Mouse (Mus musculus) midbrain, embryonic 16.5 days (tissue): ENCODE results near the gene Nav1. TPM values are rescaled to one million over a fixed set of nuclear protein-coding genes. Genes with fewer than 3 reads are reported as not detected.

Experiments used
- ATAC-seq: fragments of 200-750 bp; cut with Nextera tagmentation; 2 replicates; pipeline ENCODE4 v1.8.0; 2017; ENCODE audit warnings: moderate TSS enrichment
- H3K27ac ChIP-seq: fragments of 300-500 bp; sonication (generic); 2 replicates; pipeline ENCODE4 v1.5.1; 2014; ENCODE audit warnings: mild to moderate bottlenecking, low read length, mixed read lengths
- H3K27me3 ChIP-seq: fragments of 300-500 bp; sonication (generic); 2 replicates; pipeline ENCODE4 v1.6.1; 2014; ENCODE audit warnings: low read depth, low read length, mixed read lengths; ENCODE audit not compliant: control insufficient read depth, insufficient read depth
- H3K36me3 ChIP-seq: fragments of 300-500 bp; sonication (generic); 2 replicates; pipeline ENCODE4 v1.6.1; 2014; ENCODE audit warnings: mild to moderate bottlenecking, low read length, moderate library complexity, mixed read lengths; ENCODE audit not compliant: control insufficient read depth, insufficient read depth
- H3K4me1 ChIP-seq: fragments of 300-500 bp; sonication (generic); 2 replicates; pipeline ENCODE4 v1.6.1; 2014; ENCODE audit warnings: mild to moderate bottlenecking, low read length, mixed read lengths; ENCODE audit not compliant: control insufficient read depth, insufficient read depth
- H3K4me2 ChIP-seq: fragments of 300-500 bp; sonication (generic); 2 replicates; pipeline ENCODE4 v1.6.1; 2014; ENCODE audit warnings: mild to moderate bottlenecking, low read length, mixed read lengths
- H3K4me3 ChIP-seq: fragments of 300-500 bp; sonication (generic); 2 replicates; pipeline ENCODE4 v1.5.1; 2014; ENCODE audit warnings: low read depth, mild to moderate bottlenecking, low read length, moderate library complexity, mixed read lengths
- H3K9ac ChIP-seq: fragments of 300-500 bp; sonication (generic); 2 replicates; pipeline ENCODE4 v1.6.1; 2014; ENCODE audit warnings: low read depth, low read length, mixed read lengths
- H3K9me3 ChIP-seq: fragments of 300-500 bp; sonication (generic); replicated peaks from 2 replicates; pipeline ENCODE4 v1.6.1; 2014; ENCODE audit warnings: mild to moderate bottlenecking, low read length, mixed read lengths; ENCODE audit not compliant: control insufficient read depth, poor library complexity, severe bottlenecking
- WGBS: fragments of 180-500 bp; shearing (Covaris S2); extraction: QIAGEN DNeasy Blood & Tissue Kit; methylation state at CpG from one replicate; pipeline ENCODE4 v1.1.7; 2014; 5-methylcytosine and 5-hydroxymethylcytosine counted together
- polyA plus RNA-seq: library from polyadenylated mRNA; unstranded; fragments of >200 nt; fragmentation: Nextera tagmentation; extraction: Ambion mirVana; gene quantifications from 2 replicates; pipeline ENCODE4 v1.2.1, GENCODE M21; 2015

Gene Nav1
- polyA plus RNA-seq, 1 experiment from 2014 or later: 53.9 TPM

GRCm38 (mm10) chr1:135457860-135458259 is 149.2 kb downstream of the Nav1 start:
- 92% methylated on average over 5 of the region's 5 CpGs for WGBS
- H3K4me3 ChIP-seq: no peak overlapping the region
- H3K36me3 ChIP-seq: peaks cover 52% of the 10 kb centered on the region

GRCm38 (mm10) chr1:135452259-135452658 is 154.8 kb downstream of the Nav1 start:
- Histone ChIP-seq H3K27me3 (no peaks in the 10 kb centered on the region), H3K9me3 (no peaks in the 10 kb centered on the region), H3K4me1 (no peaks in the 10 kb centered on the region), H3K4me3 (no peak overlapping the region), H3K9ac (no peak overlapping the region), H3K27ac (no peak overlapping the region), H3K4me2 (no peak overlapping the region), H3K36me3 (peaks cover 51% of the 10 kb centered on the region)
- no peak for ATAC-seq
- 75% methylated on average over 10 of the region's 10 CpGs for WGBS

More at GRCm38 (mm10) chr1:135457860-135458259, 149.2 kb downstream of the Nav1 start:
- Histone ChIP-seq H3K4me1 (no peaks in the 10 kb centered on the region), H3K27me3 (no peaks in the 10 kb centered on the region), H3K27ac (no peak overlapping the region), H3K4me2 (no peak overlapping the region), H3K9ac (no peak overlapping the region), H3K9me3 (no peaks in the 10 kb centered on the region)
- ATAC-seq: no peak

- WGBS: 92% methylated on average over 2 of the region's 2 CpGs
- H3K9ac ChIP-seq: no peak overlapping the region
- H3K4me1 ChIP-seq: no peaks in the 10 kb centered on the region
- H3K27me3 ChIP-seq: no peaks in the 10 kb centered on the region
- H3K9me3 ChIP-seq: no peaks in the 10 kb centered on the region
- no peak for ATAC-seq
- H3K4me3 ChIP-seq: no peak overlapping the region
- no peak overlapping the region for H3K4me2 ChIP-seq
- H3K27ac ChIP-seq: no peak overlapping the region
- peaks cover 45% of the 10 kb centered on the region for H3K36me3 ChIP-seq
Observed at GRCm38 (mm10) chr1:135451419-135451818, 155.7 kb downstream of the Nav1 start.

- no peaks in the 10 kb centered on the region for H3K4me1 ChIP-seq
- peaks cover 40% of the 10 kb centered on the region for H3K36me3 ChIP-seq
- 94% methylated on average over 8 of the region's 8 CpGs for WGBS
Observed at GRCm38 (mm10) chr1:135449876-135450275, 157.2 kb downstream of the Nav1 start.

GRCm38 (mm10) chr1:135448940-135449339 is 158.2 kb downstream of the Nav1 start:
- H3K36me3 ChIP-seq: peaks cover 40% of the 10 kb centered on the region

More at GRCm38 (mm10) chr1:135449876-135450275, 157.2 kb downstream of the Nav1 start:
- H3K9me3 ChIP-seq: no peaks in the 10 kb centered on the region
- ATAC-seq: no peak
- no peak overlapping the region for H3K9ac ChIP-seq
- H3K4me3 ChIP-seq: no peak overlapping the region
- no peak overlapping the region for H3K4me2 ChIP-seq
- no peak overlapping the region for H3K27ac ChIP-seq
- H3K27me3 ChIP-seq: no peaks in the 10 kb centered on the region

GRCm38 (mm10) chr1:135443506-135443905 is 163.6 kb downstream of the Nav1 start:
- H3K27ac ChIP-seq: no peak overlapping the region
- ATAC-seq: no peak
- no peak overlapping the region for H3K4me2 ChIP-seq
- H3K4me1 ChIP-seq: no peaks in the 10 kb centered on the region
- H3K9ac ChIP-seq: no peak overlapping the region
- no peak overlapping the region for H3K4me3 ChIP-seq
- peaks cover 37% of the 10 kb centered on the region for H3K36me3 ChIP-seq
- 88% methylated on average over 12 of the region's 12 CpGs for WGBS
- H3K9me3 ChIP-seq: no peaks in the 10 kb centered on the region
- H3K27me3 ChIP-seq: no peaks in the 10 kb centered on the region

More at GRCm38 (mm10) chr1:135448940-135449339, 158.2 kb downstream of the Nav1 start:
- Histone ChIP-seq H3K27ac (no peak overlapping the region), H3K4me1 (no peaks in the 10 kb centered on the region), H3K4me2 (no peak overlapping the region), H3K9ac (no peak overlapping the region), H3K9me3 (no peaks in the 10 kb centered on the region), H3K27me3 (no peaks in the 10 kb centered on the region), H3K4me3 (no peak overlapping the region)
- no peak for ATAC-seq
- WGBS: 95% methylated on average over 5 of the region's 5 CpGs

- no peaks in the 10 kb centered on the region for H3K9me3 ChIP-seq
- H3K4me3 ChIP-seq: no peak overlapping the region
- no peak overlapping the region for H3K27ac ChIP-seq
- no peak overlapping the region for H3K9ac ChIP-seq
- ATAC-seq: no peak
- H3K27me3 ChIP-seq: no peaks in the 10 kb centered on the region
- no peaks in the 10 kb centered on the region for H3K4me1 ChIP-seq
- peaks cover 37% of the 10 kb centered on the region for H3K36me3 ChIP-seq
- 98% methylated on average over 3 of the region's 3 CpGs for WGBS
- no peak overlapping the region for H3K4me2 ChIP-seq
Observed at GRCm38 (mm10) chr1:135441861-135442260, 165.2 kb downstream of the Nav1 start.

- WGBS: 90% methylated on average over 6 of the region's 6 CpGs
- Histone ChIP-seq H3K9me3 (no peaks in the 10 kb centered on the region), H3K36me3 (peaks cover 37% of the 10 kb centered on the region), H3K27me3 (no peaks in the 10 kb centered on the region), H3K4me2 (no peak overlapping the region), H3K4me1 (no peaks in the 10 kb centered on the region), H3K9ac (no peak overlapping the region), H3K27ac (no peak overlapping the region), H3K4me3 (no peak overlapping the region)
- no peak for ATAC-seq
Observed at GRCm38 (mm10) chr1:135440986-135441385, 166.1 kb downstream of the Nav1 start.

GRCm38 (mm10) chr1:135438801-135439200 is 168.3 kb downstream of the Nav1 start:
- H3K4me3 ChIP-seq: no peak overlapping the region
- H3K4me1 ChIP-seq: no peaks in the 10 kb centered on the region
- H3K27me3 ChIP-seq: no peaks in the 10 kb centered on the region
- no peaks in the 10 kb centered on the region for H3K9me3 ChIP-seq
- no peak overlapping the region for H3K27ac ChIP-seq
- 91% methylated on average over 6 of the region's 6 CpGs for WGBS
- no peak overlapping the region for H3K9ac ChIP-seq
- ATAC-seq: no peak
- no peak overlapping the region for H3K4me2 ChIP-seq
- H3K36me3 ChIP-seq: peaks cover 37% of the 10 kb centered on the region
